Mouse (Mus musculus) testis, adult 2 months (tissue): ENCODE results near the gene Rgs6.

Source experiments
- CTCF ChIP-seq: fragments of 200-500 bp; IDR thresholded peaks from 2 replicates; pipeline ENCODE4 v1.5.1; 2012; ENCODE audit warnings: low read depth, mild to moderate bottlenecking, inconsistent platforms, low read length, moderate library complexity; ENCODE audit not compliant: control insufficient read depth, insufficient read depth, insufficient replicate concordance
- POLR2A ChIP-seq: fragments of 200-500 bp; IDR thresholded peaks from 2 replicates; pipeline ENCODE4 v1.6.1; 2012; ENCODE audit warnings: low read depth, mild to moderate bottlenecking, inconsistent platforms, low read length, moderate library complexity; ENCODE audit not compliant: control insufficient read depth

DNA sequence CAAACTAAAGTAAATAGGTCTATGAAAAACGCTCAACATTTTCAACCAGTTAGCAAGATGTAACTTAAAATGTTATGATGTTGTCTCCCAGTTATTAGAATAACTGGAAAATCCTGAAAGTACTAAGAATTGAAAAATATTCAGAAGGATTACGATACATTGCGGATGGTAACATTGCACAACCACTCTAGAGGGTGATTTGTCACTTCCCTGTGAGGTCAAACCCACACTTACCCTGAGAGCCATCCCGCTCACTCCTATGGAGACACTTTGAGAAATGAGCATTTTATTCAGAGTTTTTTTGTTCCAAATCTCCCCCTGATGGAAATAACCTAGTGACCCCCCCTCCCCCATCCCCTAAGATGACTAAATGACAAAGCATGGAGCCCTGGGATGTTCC, 41.0 kb upstream of the Rgs6 start:
- TF ChIP-seq POLR2A (no peak), CTCF (no peak)
